Mouse (Mus musculus) CD4-positive, CD25-positive, alpha-beta regulatory T cell, adult 4 months (primary cell): Measurements from ENCODE around the gene Irs2. TPM values are rescaled to one million over a fixed set of nuclear protein-coding genes. Genes with fewer than 3 reads are reported as not detected.

Experiments
- ATAC-seq: one replicate; pipeline ENCODE4 v1.8.0; 2017
- polyA plus RNA-seq, 2 experiments: library from polyadenylated mRNA; unstranded; fragments of 100-300 nt; shearing (Covaris generic); gene quantifications; one replicate each; pipeline ENCODE4 v1.2.1; 2017

Gene Irs2
- polyA plus RNA-seq, 2 experiments from 2014 or later, result 0.68 to 0.83 TPM

- no peak for ATAC-seq
Measured at GRCm38 (mm10) chr8:10952706-10953105, 55.6 kb downstream of the Irs2 start.

GRCm38 (mm10) chr8:10952235-10952634 lies 56.0 kb downstream of the Irs2 start:
- no peak for ATAC-seq

DNA sequence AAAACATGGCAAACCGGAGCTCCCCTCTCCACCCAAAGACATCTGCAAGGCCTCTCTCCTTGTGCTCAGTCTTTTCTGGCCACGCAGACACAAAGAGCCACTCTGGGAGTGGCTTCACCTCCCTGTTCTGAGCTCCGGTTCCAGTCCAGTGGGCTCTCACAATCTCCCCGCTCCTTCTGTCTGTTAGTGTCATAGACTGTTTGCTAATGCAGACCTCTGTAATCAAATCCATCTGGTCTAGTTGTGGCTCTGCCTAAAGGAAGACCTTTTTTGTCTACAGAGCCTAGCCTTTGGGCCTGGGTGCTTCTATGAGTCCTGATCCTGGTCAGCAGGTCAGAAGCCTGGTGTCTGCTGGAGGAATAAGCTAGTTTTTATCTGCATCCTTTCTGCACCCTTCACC lies 56.7 kb downstream of the Irs2 start:
- ATAC-seq, result no peak

DNA sequence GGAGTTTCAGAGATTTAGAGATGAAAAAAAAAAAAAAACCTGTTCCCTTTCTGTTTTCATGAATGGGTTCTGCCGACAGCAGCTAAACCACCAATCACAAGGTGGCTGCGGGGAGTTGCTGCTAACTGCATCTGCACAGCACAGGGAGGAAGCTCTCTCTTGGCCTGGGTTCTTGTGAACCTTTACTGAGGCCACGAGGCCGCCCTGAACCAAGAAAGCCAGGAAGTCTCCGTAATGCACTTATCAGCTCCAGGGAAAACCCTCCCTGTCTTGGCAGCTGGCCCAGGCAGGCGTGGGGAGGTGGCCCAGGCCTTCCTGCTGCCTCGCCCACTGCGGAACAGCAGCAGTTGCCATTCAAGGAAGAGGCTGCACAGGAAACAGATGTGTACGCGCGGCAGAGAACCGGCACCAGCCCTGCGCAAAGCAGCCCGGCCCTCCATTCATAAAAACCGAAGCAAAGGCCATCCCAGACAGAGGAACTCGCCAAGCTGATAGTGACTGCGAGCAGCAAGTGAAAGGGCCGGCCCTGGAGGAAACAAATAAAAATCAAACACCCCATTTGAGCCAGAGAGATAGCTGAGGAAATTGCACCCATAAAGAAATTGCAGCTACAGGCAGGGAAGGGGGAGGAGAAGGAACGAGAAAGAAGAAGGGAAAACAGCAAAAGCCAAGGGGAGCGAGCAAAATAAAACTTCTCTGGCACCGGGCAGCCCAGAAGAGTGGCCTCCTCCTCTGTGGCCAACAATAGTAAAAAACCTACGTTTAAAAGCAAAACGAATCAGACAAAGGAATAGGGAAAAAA lies 62.1 kb downstream of the Irs2 start:
- ATAC-seq, result peak; percentile 94

DNA sequence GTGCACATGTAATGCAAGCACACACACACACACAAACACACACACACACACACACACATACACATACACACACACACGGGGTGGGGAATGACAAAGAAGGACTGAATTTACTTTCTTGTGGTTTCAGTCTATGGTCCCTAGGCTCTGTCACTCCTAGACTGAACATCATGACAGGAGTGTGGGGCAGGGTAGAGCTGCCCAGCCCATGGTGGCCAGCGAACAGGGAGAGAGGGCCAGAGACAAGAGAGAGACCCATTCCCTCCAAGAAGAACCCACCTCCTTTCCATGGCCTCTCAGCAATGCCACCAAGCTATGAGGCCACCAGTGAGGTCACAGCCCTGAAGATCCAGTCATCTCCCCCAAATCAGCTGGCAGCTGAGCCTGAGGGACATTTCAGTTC lies 62.8 kb downstream of the Irs2 start:
- no peak for ATAC-seq

DNA sequence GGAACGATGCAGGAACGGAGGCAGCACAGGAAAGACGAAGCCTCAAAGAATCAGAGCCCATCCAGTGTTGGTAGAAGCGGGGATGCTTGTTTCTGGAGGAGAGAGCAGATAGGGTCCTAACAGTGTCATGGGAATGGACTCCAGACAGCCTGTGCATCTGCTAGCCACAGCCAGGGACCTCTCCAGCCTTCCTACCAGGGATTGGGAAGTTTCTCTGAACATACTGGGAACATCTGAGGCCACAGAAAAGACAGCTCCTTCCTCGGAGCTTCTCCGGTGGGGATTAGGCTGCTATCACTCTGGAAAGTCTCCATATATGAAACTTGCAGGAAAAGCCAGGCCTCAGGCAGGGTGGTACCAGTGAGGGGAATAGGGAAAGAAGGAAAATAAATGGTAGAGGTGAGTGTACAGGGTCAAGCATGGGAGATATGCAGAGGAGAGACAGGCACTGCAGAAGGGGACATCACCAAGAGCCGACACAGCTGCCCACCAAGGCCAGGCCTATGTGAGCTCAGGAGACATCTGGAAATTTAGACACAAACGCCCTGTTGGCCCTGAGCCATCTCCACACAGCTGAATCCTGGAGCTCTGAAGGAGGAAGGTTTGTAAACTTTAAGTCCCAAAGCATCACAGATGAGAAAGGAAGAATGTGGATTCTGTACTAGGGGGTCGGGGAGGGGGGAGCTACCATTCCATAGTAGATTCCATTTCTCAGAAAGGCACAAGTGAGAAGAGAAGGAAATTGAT lies 64.8 kb downstream of the Irs2 start:
- no peak for ATAC-seq

DNA sequence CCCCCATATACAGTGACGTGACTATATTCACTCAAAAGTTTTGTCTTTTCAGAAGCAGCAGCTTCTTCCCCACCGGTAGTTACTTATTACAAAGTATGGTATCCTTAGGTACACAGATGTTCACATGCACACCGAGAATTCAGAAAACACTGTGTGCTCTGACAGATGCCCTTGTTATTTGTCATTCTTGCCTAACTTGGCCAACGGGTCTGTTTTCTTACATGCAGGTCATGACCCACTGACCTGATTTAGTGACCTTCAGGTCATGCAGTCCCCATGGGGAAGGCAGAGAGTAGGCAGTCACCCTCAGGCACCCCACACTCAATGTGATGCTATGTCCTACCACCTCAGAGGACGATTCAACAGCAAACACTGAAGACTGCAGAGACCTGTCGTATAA lies 68.4 kb downstream of the Irs2 start:
- no peak for ATAC-seq

DNA sequence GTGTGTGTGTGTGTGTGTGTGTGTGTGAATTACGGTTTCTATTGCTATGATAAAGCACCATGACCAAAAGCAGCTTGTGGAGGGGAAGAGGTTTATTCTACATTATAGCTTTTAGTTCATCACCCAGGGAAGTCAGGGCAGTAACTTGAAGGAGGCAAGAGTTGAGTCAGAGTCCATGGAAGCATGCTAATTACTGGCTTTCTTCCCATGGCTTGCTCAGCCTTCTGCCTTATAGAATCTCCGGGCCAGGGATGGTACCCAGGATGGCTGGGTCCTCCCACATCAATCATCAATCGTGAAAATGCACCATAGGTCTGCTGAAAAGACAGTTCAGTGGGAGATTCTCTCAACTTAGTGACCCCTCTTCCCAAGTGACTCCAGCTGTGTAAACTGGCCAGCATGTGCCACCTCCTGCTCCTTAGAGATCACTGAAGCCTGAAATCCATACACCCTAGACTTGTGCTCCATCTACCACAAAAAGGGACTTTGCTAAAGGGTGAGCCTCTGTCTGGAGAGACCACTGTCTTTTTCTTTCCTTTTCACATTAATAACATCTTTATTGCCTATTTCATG lies 69.0 kb downstream of the Irs2 start:
- ATAC-seq, result no peak

- ATAC-seq, result no peak
Measured at GRCm38 (mm10) chr8:10938284-10938683, 70.0 kb downstream of the Irs2 start.

GRCm38 (mm10) chr8:10936646-10937045 lies 71.6 kb downstream of the Irs2 start:
- no peak for ATAC-seq

DNA sequence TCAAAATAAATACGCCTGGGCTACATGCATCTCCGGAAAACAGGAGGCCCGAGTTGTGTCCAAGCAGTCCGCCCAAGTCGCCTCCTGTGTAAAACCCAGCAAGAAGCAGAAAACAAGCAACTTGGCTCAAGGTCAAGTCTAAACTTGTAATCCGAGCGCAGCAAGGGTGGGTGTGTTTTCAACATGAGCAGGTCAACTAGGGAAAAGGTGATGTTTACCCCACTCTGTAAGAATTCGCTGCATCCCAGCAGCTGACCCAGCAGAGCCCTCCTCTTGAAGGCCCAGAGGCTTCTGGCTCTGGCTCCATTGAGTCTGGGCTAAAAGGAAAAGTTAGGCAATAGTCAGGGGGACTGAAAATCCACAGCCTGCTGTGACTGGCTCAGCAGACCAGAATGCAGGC lies 73.0 kb downstream of the Irs2 start:
- ATAC-seq, result no peak
